Mouse (Mus musculus) naive thymus-derived CD4-positive, alpha-beta T cell, adult 5 months (primary cell): ENCODE measurements around the gene Gpr12. TPM values are rescaled to one million over a fixed set of nuclear protein-coding genes. Genes with fewer than 3 reads are reported as not detected.

Experiments
- polyA plus RNA-seq: library from polyadenylated mRNA; unstranded; fragments of 100-300 nt; shearing (Covaris generic); gene quantifications from one replicate; pipeline ENCODE4 v1.2.1, GENCODE M21; 2017

The Gpr12 gene
- polyA plus RNA-seq, result not detected

DNA sequence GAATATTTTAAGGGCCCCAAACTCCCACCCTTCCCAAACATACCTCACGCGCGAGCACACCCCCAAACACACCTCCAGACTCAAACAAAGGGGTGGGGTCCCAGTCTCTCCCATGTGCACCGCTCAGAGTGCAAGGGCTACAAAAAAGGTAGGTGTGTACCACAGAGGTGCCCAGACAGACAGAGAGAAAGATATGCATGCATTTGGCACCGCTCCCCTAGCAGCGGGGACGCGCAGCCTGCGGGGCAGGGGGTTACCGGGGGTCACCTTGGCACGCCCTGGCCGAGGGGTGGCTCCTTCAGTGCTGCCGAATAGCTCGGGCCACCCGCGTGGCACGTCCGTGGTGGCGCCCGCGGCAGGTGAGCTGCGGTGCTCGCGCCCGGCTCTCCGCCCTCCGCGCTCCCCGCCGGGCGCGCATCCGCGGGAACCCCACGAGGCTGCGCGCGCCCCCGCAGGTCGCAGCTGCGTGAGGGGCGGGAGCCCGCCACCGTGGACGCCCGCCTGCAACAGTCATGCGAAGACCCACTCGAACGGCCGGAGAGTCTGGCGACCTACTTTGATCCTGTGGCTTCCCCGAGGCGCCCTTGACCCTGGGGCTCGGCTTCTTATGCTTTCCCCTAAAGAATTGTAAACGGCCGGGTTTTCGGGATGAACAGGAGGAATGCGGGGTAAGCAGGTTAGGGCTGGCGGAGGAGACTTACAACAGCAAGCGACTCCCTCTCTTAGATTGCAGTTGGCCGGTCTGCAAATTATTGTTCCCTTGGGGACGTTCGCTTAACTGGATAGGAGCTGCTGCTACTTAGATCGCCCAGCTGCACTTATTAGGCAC, at the start of gene Gpr12:
Gpr12 (minus strand) TSS at position 762 of the 829 bp plus-strand sequence.

DNA sequence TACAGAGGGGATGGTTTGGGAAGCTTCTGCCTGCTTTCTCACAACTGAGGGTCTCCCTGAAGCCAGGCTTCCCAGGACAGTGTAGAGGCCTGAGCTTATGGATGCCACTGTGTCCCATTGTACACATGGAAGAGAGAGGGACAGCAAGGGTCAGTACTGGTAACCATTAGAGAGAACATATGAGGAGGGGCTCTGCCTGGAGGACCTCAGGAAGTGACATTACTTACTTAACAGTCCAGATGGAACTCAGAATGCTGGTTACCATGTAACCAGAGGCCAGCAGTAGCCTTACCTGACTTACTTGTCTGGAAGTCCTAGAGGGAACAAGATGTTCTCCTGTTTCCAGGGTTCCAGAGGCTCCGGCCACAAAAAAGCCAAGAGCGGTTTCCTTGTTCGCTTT, 29.2 kb downstream of the Gpr12 start, which contains the start of gene Gm3415:
Gm3415 (plus strand) TSS at position 301 of the 400 bp plus-strand sequence.

DNA sequence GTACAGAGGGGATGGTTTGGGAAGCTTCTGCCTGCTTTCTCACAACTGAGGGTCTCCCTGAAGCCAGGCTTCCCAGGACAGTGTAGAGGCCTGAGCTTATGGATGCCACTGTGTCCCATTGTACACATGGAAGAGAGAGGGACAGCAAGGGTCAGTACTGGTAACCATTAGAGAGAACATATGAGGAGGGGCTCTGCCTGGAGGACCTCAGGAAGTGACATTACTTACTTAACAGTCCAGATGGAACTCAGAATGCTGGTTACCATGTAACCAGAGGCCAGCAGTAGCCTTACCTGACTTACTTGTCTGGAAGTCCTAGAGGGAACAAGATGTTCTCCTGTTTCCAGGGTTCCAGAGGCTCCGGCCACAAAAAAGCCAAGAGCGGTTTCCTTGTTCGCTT, 47.7 kb downstream of the Gpr12 start, which contains the start of gene Gm3409:
Gm3409 (plus strand) TSS at position 301 of the 400 bp plus-strand sequence.

Other genes with a start within 250 kb of the Gpr12 start
- gene Wasf3, start 200.3 kb downstream of the Gpr12 start, polyA plus RNA-seq, result not detected
- not detected for gene Gm6408, start 103.3 kb downstream of the Gpr12 start, polyA plus RNA-seq
- not detected for gene Gm6370, start 93.9 kb downstream of the Gpr12 start, polyA plus RNA-seq
- not detected for gene 4930449I24Rik, start 82.8 kb downstream of the Gpr12 start, polyA plus RNA-seq
- not detected for gene Gm3402, start 71.1 kb downstream of the Gpr12 start, polyA plus RNA-seq
- gene Gm3404, start 59.4 kb downstream of the Gpr12 start, polyA plus RNA-seq, result not detected
- gene Gm3409, start 47.6 kb downstream of the Gpr12 start, polyA plus RNA-seq, result not detected
- not detected for gene Gm3415, start 29.1 kb downstream of the Gpr12 start, polyA plus RNA-seq
- 67.1 TPM for gene Usp12, start 209.8 kb upstream of the Gpr12 start, polyA plus RNA-seq
- gene Rpl21, start 247.7 kb upstream of the Gpr12 start, polyA plus RNA-seq, result 473 TPM